Mouse (Mus musculus) ovary, adult 18-20 months (tissue): Measurements from ENCODE around the gene Afdn.
A peak's percentile ranks its signal among the peaks of the same experiment; 100 is the strongest.
"Not testable (repeated sequence)": the region's sequence is repeated elsewhere in the genome, so short reads cannot be mapped to it uniquely, and the experiment has no call there.

Source experiments
- DNase-seq: peaks from one replicate; pipeline ENCODE4 v3.0.0; 2022; ENCODE audit warnings: low spot score, mixed read lengths

Afdn gene

DNA sequence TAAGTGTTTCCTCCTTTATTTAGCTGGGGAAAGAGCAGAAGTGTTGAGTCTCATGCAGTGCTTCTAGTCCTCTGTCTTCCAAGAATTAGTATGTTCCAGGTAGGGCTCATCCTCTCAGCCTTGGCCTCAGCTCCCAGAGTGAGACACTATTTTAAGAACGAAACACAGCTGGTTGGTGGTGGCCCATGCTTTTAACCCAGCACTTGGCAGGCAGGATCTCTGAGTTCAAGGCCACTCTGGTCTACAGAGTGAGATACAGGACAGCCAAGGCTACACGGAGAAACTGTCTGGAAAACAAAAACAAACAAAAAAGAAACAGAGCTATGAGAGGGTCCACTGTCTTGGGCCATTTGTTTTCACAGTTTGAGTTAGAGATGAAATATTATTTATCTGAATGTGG lies 17.3 kb downstream of the Afdn start:
- peak; percentile 46 for DNase-seq

DNA sequence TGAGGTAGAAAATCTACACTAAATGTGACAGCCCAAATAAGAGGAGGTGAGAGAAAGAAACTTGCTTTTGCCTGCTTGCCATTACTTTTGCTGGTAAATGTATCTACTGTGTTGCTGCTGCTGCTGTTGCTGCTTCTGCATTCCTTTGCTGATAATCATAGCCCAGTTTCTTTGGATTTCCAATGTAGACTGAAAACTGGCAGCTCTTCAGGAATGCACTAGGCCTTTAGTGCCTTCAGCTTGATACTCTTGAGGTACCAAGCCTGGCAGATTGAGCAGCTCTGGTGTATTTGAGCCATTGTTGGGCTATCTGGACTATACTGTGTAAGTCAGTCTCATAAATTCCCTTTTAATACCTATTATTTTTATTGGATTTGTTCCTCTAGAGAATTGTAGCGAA lies 18.5 kb downstream of the Afdn start:
- no peak for DNase-seq

DNA sequence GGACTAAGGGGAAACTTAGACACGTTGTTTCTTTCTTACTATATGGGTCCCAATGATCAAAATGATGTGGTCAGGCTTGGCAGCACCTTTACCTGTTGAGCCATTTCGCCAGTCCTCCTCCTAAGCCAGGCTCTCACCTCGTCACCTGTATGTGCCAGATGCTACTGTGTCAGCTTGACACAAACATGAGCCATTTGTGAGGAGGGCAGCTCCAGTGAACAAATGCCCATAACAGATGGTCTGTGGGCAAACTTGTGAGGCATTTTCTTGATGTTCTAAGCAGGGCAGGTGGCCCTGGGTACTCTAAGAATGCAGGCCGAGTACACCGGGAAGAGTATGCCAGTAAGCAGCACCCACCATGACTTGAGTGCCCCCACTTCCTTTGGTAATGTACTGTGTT lies 21.6 kb downstream of the Afdn start:
- no peak for DNase-seq

DNA sequence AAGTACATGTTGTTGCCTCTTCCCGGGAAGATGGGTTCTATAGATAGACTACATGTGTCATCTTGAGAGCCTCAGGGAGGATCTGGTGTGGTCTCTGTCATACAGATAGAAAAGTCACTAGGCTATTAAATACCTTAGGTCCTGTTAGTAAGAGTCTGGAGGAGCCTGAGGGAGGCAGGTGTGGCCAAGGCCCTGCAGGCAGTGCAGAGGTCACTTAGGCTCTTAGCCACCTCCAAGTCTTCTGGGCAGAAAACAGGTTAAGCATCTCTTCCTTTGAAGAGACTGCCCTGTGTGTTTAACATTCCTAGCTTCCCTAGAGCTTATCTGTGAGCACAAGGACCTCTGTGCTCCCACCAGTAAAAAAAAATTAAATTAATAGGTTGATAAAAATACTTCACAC lies 23.1 kb downstream of the Afdn start:
- no peak for DNase-seq

DNA sequence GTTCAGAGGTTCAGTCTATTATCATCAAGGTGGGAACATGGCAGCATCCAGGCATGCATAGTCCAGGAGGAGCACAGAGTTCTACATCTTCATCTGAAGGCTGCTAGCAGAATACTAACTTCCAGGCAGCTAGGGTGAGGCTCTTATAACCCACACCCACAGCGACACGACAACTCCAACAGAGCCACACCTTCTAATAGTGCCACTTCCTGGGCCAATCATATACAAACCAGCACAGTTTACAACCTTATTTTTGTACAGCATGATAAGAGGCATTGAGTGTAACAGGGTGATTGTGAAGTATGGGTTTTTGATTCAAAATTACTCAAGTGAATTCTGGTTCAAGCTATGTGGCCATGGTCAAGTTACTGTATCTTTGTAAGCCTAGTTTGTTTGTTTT lies 29.7 kb downstream of the Afdn start:
- DNase-seq: not testable (repeated sequence)

DNA sequence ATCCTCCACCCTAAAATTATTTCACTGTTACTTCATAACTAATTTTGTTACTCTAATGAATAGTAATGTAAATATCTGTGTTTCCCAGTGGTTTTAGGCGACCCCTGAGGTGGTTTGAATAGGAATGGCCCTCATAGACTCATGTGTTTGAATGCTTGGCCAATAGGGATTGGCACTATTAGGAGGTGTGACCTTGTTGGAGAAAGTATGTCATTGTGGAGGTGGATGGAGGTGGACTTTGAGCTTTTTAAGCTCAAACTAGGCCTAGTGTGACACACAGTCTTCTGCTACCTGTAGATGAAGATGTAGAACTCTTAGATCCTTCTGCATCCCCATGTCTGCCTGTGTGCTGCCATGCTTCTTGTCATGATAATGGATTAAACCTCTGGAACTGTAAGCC lies 37.4 kb downstream of the Afdn start:
- DNase-seq: no peak

DNA sequence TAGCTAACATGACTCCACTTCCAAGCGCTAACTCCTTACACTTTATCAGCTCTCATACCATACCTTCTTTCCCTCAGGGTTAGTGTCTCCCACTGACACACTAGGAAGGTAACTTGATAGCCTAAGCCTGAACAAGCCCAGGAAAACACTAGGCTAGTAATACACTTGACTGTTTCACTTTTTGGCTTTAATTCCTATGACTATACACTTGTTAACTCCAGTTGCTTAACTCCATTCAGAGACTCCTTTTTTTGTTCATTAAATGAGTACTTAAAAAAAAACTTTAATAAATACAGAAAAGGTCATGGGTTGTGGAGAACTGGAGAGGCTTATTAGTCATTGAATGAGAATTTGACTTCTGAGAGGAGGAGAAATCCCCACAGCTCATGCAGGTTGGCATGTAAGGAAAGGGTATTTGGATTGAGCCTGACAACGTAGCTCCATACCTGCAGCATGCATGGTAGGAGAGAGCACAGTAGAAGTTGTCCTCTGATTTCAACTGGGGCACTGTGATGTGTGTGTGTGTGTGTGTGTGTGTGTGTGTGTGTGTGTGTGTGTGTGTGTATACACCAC lies 42.6 kb downstream of the Afdn start:
- no peak for DNase-seq

DNA sequence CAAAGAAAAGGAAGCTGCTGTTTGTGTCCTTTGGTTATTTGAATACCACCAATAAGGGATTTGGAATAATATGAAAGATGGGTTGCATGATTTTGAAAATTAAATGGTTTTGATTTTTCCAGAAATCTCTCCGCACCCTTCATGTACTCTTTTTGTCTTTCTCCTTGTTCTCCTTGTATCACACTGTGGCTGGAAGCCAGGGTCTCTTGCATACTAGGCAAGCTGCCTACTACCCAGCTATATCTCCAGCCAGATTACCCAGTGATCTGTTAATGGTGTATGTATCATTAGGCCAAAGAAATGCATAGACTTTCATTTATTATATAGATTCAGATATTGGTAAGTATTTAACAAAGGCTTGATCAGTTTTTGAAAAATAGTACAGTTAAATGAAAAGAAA lies 45.7 kb downstream of the Afdn start:
- DNase-seq: no peak

DNA sequence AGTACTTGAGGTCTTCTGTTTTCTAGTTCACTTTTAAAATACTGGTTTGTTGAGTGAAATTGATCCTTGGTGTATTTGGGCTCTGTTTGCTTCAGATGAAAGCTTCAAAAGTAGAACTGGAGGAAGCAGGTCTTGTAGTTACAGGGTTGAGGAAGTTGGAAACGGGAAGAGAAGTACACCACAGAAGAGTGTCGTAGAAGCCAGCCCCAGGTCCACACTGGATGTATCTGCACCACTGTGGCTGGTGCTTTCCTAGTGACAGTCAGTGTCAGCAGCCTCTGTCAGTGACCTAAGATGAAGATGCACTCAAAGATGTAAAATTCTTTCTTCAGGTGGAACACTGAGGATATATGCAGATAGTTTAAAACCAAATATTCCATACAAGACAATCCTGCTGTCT lies 57.5 kb downstream of the Afdn start:
- DNase-seq: no peak

DNA sequence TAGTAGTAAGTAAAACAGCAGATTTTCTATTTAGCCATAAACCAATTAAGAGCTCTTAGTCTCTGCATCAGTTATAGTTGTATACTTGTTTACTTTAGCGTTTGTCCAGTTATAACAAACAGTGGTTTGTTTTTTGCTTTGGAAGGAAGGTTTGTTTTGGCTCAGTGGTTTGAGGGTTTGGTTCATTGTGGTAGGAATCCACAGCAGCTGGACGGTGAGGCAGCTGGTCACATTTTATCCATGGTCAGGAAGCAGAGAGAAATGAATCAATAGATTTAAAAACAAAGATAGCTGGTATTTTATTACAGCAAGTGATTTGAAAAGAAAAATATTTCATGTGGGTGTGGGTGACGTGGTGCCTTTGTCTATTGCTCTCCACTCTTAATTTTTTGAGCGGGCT lies 59.0 kb downstream of the Afdn start:
- no peak for DNase-seq

DNA sequence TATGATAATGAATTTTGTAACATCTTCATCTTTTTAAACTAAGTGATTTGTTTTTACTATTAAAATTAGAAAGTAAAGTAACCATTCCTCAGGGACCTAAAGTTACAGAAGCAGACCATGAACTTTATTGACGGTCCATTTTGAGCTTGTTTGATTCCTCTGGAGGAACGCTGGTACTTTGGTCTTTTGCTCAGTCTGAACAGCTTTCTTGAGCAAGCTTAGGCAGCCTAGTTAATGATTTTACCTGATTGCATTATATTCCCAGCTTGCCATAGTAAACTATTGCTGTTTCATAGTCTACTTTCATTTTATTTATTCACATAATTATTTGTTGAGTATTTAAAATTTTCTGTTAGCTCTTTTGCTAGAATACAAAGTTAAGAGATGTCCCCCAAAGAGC lies 60.3 kb downstream of the Afdn start:
- no peak for DNase-seq

DNA sequence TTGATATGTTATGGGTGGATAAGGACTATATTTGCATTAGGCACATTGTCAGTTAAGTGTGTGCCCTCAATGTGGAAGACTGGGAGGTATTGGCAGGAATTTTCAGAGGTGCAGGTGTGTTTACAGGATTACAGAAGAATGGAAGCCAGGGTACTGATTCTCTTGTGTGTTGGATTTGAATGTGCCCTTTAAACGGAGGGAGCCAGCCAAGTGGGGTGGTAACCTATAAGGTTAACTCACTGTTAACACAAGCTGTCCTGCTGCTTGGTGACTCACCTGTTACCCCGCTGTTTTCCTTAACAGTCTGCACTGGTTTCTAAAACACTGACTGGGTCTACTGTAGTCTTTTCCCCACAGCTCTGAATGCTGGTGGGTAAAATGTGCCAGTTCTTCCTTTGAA lies 65.1 kb downstream of the Afdn start:
- no peak for DNase-seq

DNA sequence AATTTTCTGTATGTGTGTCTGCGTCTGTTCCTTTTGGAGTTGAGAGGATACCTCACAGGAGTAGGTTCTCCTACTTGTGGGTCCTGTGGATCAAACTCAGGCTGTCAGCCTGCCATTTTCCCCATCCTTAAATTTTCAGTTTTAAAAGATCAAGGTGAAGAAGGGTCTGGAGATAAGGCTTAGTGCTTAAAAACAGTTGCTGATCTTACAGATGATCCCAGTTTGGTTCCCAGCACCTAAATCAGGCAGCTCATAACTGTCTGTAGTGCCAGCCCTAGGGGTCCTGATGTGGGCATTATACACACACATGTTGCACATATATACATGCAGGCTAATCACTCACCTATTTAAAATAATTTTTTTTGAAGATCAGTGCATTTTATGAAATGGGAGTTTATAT lies 69.9 kb downstream of the Afdn start:
- no peak for DNase-seq

DNA sequence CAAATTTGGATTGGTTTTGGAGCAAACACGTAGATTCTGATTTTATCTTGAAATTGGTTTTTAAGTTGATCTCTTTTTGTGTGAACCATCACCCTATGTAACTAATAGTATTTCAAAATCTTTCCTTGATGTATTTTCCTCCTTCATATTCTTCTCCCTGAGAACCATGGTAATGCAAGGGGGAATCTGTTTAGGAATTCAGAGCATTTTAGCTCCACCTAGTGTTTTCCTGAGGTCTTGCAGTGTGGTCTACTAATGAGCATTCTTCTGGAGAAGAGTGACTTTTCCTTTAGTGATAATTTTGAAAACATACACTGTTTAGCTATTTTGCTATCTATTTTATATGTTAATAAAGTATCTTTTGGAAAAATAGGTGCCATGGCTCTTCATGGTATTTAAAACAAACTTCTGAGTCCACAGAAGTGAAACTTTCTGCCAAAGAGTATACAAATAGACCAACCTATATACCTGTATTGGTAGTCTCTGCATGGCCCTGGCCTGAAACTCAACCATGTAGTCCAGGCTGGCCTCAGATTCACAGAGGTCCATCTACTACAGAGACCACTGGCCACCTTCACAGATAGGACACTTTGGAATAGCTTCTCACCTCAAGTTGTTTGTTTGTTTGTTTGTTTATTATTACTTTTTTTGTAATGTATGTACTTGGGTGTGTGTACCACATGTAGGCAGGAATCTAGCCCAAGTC lies 70.5 kb downstream of the Afdn start:
- no peak for DNase-seq

DNA sequence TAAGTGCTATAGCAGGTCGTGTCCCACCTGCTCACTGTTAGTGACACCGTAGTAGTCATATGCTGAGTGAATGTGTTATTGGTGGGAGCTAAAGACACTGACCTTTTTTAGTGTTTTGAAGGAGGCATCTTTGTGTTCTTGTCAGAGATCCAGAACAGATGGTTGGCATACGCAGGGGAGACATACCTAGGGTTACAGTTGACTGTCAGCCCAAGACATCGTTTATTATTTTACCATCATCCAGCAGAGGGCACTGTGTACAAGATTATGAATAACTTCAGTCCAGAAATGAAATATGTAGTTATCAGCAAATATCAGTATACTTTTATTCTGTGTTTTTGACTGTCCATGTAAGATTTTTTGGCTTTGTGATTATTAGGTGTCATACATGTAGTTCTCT lies 75.5 kb downstream of the Afdn start:
- no peak for DNase-seq

DNA sequence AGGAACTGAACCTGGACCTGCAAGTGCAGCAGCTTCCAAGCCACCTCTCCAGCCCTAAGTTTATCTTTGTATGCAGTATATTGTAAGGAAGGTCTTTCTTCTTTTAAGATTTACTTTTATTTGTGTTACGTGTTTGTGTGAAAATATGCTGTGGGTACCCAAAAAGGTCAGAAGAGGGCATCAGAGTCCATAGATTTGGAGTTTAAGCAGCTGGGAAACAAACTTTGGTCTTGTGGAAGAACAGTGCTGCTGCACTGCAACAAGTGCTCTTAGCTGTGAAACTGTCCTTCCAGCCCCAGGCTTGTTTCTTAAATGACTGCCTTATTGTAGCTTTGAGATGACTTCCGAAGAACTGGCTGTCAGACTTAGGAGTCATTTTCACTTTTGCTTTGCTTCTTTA lies 89.8 kb downstream of the Afdn start:
- no peak for DNase-seq

DNA sequence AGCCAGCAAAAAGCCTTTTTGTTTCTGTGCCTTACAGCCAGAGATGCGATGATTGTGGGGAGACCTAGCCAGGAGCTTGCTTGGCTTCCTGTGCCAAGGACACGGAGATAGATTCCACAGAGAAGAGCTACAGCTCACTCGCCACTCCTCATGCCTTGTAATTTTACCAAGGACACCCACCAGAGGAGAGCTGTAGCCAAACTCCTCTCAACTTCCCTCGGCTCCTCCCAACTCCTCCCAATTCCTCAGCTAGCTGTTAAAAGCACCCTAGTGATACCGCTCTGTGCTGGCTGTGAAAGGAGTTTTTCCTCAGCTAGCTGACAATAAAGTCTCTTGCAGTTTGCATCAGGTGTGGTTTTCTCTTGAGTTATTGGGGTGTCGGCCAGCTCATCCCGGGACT lies 93.5 kb downstream of the Afdn start:
- DNase-seq: peak; percentile 57

DNA sequence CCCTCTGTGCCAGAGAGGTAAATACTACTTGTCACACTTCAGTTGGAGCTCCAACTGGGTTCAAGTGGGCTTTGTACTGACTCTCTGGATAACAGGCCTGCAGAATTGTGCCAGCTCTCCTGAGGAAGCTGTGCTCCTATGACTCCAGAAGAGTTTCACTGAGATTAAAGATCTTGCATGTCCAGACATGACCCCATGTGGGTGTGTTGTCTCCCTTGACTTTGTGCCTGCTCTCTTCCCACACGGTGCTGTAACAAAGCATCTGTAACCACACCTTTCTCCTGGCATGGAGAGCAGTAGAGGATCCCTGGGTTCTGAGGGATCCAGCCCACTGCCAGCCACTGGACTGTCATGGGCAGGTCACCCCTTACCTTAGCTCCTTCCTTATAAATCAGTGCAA lies 95.1 kb downstream of the Afdn start:
- DNase-seq: no peak

DNA sequence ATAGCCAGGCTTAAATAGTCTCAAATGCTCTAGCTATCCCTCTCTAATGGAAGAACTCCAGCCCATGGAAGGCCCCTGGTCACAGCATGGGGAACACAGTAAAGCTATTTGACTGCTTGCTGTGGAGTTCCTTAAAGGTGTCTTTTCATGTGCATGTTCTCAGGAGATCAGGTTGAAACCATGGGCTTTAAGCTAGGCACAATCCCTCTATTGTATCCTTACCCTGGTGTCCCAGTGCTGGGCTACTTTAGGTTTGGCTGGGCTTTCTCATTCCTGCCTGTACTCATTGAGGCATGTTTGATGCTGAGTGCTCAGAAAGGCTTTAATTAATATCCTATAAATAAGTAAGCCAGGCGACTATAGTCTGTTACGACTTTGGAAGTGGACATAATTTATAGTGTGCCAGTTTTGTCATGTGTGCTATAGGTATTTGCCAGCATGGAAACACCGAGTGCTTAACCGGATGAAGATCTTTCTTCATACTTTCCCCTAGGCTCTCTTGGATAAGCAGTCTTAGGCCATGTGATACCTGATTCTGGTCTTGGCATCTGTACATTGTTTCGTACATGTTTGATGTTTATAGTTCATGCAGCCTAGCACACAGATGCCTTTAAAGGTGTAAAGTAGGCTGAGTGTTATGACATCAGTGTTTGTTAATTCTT lies 96.2 kb downstream of the Afdn start:
- DNase-seq: no peak

DNA sequence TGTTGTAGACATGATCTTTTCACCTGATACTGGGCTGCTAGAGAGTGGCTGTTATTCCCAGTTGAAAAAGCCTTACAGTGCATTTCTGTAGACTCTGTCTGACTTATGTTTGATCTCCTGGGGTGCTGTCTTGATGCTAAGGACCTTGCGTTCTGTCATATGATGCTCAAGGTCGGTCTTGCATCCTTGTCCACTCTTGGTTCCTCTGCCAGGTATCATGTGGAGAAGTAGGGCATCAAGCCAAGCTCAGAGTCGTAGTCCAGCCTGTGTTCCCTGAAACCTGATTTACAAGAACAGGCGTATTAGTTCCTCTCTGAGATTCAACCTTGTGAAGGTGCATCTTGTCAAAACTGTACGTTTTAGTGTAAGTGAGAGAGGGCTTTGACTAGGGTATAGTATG lies 105.0 kb downstream of the Afdn start:
- DNase-seq: no peak

DNA sequence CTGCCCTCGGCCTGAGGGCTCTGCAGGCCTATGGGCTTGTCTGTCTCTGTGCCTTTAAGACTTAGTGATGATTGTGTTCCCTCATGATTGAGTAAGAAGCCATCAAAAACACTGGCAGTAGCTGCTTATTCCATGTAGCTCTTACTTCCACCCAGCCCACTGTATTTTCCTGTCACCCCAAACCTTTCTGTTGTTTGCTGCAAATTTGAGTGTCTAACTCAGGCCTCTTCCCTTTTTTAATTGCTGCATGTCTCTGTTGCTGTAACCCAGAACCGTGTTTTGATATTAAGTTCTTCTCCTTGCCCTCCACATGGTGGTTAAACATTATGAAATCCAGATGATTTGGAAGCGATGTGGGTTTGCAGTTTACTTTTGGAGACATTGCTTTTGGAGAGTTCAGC lies 106.6 kb downstream of the Afdn start:
- DNase-seq: no peak

DNA sequence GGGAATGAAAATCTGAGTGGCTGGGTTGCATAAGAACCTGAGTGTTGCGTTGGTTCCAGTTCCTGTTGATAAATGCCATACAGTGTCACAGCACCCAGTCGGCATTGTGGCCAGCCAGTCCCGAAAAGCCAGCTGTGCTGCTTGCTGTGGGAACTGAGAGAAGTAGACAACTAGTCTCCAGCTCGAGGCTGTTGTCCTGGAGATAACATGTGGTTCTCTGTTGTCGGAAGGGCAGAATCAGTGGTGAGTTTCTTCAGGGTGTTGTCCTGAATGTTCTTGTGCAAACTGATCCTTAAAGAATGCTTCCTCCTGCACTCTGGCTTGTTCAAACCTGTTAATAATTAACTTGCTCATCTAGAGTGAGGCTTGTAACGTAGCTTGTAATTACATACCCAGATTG lies 107.1 kb downstream of the Afdn start:
- no peak for DNase-seq

DNA sequence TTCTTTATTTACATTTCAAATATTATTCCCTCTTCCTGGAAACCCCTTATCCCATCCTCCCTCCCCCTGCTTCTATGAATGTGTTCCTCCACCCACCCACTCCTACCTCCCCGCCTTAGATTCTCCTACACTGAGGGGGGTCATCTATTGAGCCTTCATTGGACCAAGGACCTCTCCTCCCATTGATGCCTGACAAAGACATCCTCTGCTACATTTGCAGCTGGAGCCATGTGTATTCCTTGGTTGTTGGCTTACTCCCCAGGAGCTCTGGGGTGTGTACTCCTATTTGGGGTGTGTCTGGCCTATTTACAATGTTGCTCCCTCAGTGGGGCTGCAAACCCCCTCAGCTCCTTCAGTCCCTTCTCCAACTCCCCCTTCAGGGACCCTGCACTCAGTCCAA lies 109.9 kb downstream of the Afdn start:
- DNase-seq: no peak

DNA sequence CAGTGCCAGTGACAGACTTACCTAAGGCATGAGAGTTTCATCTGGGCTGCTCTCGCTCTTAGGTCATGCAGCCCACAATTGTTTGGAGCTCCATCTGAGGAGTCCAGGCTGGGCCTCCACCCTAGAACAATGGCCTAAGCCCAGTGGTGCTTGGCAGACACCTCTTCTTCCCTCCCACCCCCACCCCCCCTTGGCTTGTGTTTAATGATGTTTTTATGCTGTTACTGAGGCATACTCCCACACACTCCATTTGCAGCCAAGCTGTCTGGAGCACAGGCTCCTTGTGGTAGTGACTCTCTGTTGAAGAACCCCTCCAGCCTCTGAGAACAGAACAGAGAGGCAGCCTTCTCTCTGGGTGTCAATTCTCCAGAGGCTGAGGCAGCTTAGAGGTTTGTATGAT lies 113.9 kb downstream of the Afdn start:
- peak; percentile 34 for DNase-seq
